Mouse (Mus musculus) E14TG2a.4 (cell line): ENCODE results near the gene Supt6.

Source experiments
- CTCF ChIP-seq: conservative IDR thresholded peaks from 2 replicates; pipeline ENCODE4 v1.5.1; 2014; ENCODE audit warnings: low read length
- NANOG ChIP-seq: IDR thresholded peaks from 2 replicates; pipeline ENCODE4 v1.6.1; 2014; ENCODE audit warnings: borderline replicate concordance, low read length, mixed read lengths

DNA sequence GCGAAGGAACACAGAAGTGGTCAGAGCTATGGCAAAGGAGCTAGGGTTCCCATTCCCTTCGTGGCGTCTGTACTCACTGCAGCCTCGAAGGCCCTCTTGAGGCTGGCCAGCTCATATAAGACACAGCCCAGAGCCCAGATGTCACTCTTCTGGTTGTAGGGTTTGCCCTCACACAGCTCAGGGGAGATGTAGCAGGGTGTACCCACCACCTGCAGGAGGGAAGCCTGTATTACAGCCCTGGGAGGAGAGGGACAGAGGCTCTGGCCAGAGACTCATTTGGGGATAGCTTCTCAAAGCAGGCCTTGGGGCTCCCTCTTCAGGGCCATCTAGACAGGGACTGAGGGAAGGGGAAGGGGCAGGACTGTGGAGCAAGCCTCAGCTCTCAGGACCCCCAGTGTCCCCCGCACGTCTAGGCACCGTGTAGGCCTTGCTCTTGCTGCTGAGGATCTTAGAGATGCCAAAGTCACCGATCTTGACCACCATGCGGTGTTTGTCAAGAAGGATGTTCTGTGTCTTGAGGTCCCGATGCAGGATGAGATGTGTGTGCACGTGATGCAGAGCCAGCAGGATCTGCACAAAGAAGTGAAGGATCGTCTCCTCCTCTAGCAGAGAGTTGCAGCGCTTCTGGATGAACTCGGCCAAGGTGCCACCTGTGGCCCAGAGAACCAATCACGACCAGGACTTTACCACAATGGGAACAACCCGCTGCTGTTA, 73.6 kb downstream of the Supt6 start:
- TF ChIP-seq CTCF: peak; percentile 28
- no peak for TF ChIP-seq NANOG
